Comparison of ENCODE assay signal across 12 mouse cellular contexts in genomic region chr19:46971712-46972111, GRCm38 (mm10). TPM values are rescaled to one million over a fixed set of nuclear protein-coding genes. Genes with fewer than 3 reads are reported as not detected.
DNase-seq lines count a peak whose midpoint lies in the region; ATAC-seq and TF ChIP-seq lines count a peak whose summit lies in the region.
"Had no signal": no experiment of that assay in that cellular context is flagged by ENCODE, and none has a peak within 500 bp of the region (broad histone marks: within the 10 kb centered on the region; RNA-seq: fewer than 3 reads in every experiment).

No protein-coding gene starts in this region.

- no peak for DNase-seq in layer of hippocampus, adult 2 months (ENCODE audit: low spot score in 2 of 2)
- DNase-seq in layer of hippocampus, adult 9-11 months, result no peak
- DNase-seq in liver, embryonic 11.5 days (ENCODE audit: low spot score), result no peak
- DNase-seq in spleen, adult 12 weeks (ENCODE audit: low spot score), result no peak
- no peak for DNase-seq in spleen, postnatal 10 days (ENCODE audit: low spot score in 2 of 2)
- no peak for DNase-seq in embryo, embryonic 9.5 days (ENCODE audit: extremely low spot score)
- DNase-seq: cerebellum, adult 9-10 months; heart, adult 18-20 months had no signal

- peaks cover 28% of the 10 kb centered on the region for H3K4me1 ChIP-seq in forebrain, embryonic 12.5 days
- H3K4me1 ChIP-seq in liver, embryonic 11.5 days (replicated peaks; ENCODE audit: control insufficient read depth, insufficient read depth, low read length), result peaks cover 14% of the 10 kb centered on the region
- peaks cover 18% of the 10 kb centered on the region for H3K4me1 ChIP-seq in neural tube, embryonic 15.5 days

- H3K36me3 ChIP-seq in forebrain, embryonic 12.5 days (replicated peaks), result no peaks in the 10 kb centered on the region
- no peaks in the 10 kb centered on the region for H3K36me3 ChIP-seq in liver, embryonic 11.5 days (ENCODE audit: control insufficient read depth, insufficient read depth, low read length)
- H3K36me3 ChIP-seq in neural tube, embryonic 15.5 days, result no peaks in the 10 kb centered on the region
- H3K36me3 ChIP-seq: limb, embryonic 15.5 days had no signal

- WGBS in forebrain, embryonic 12.5 days, result 60% methylated on average over 9 of the region's 9 CpGs
- 74% methylated on average over 9 of the region's 9 CpGs for WGBS in liver, embryonic 11.5 days
- WGBS in neural tube, embryonic 15.5 days, result 43% methylated on average over 9 of the region's 9 CpGs

- no peaks in the 10 kb centered on the region for H3K27me3 ChIP-seq in forebrain, embryonic 12.5 days
- no peaks in the 10 kb centered on the region for H3K27me3 ChIP-seq in liver, embryonic 11.5 days (replicated peaks; ENCODE audit: control insufficient read depth, insufficient read depth, low read length)
- H3K27me3 ChIP-seq in neural tube, embryonic 15.5 days (replicated peaks), result no peaks in the 10 kb centered on the region
- H3K27me3 ChIP-seq: CH12.LX; limb, embryonic 15.5 days had no signal

- no peak overlapping the region for H3K4me3 ChIP-seq in layer of hippocampus, adult 2 months
- no peak overlapping the region for H3K4me3 ChIP-seq in forebrain, embryonic 12.5 days (replicated peaks)
- H3K4me3 ChIP-seq in liver, embryonic 11.5 days (ENCODE audit: low read depth, low read length), result no peak overlapping the region
- no peak overlapping the region for H3K4me3 ChIP-seq in neural tube, embryonic 15.5 days (replicated peaks)
- H3K4me3 ChIP-seq: limb, embryonic 15.5 days had no signal

- ATAC-seq in forebrain, embryonic 12.5 days (ENCODE audit: low FRiP score), result peak; percentile 52; the same call in 1 of the 2 replicates
- no peak for ATAC-seq in liver, embryonic 11.5 days (replicated peaks; ENCODE audit: low FRiP score)
- 0 out of 2 replicates have a peak, but pooled peaks have one; percentile 39 for ATAC-seq in neural tube, embryonic 15.5 days (ENCODE audit: low FRiP score)

- peak overlapping the region; percentile 96 for H3K27ac ChIP-seq in layer of hippocampus, adult 2 months
- peak overlapping the region; percentile 90 for H3K27ac ChIP-seq in forebrain, embryonic 12.5 days
- H3K27ac ChIP-seq in liver, embryonic 11.5 days (ENCODE audit: low read depth, low read length), result peak overlapping the region; percentile 52; the same call in 1 of the 2 replicates
- H3K27ac ChIP-seq in neural tube, embryonic 15.5 days (replicated peaks), result peak overlapping the region; percentile 73
- H3K27ac ChIP-seq: limb, embryonic 15.5 days had no signal

- H3K9me3 ChIP-seq in forebrain, embryonic 12.5 days, result no peaks in the 10 kb centered on the region
- H3K9me3 ChIP-seq in liver, embryonic 11.5 days (ENCODE audit: control insufficient read depth, low read length), result no peaks in the 10 kb centered on the region
- H3K9me3 ChIP-seq in neural tube, embryonic 15.5 days (replicated peaks), result no peaks in the 10 kb centered on the region
- H3K9me3 ChIP-seq: limb, embryonic 15.5 days had no signal

- 0 out of 2 replicates have a peak overlapping the region, but pooled peaks have one; percentile 8 for H3K4me2 ChIP-seq in forebrain, embryonic 12.5 days
- no peak overlapping the region for H3K4me2 ChIP-seq in liver, embryonic 11.5 days
- H3K4me2 ChIP-seq in neural tube, embryonic 15.5 days, result no peak overlapping the region
- H3K4me2 ChIP-seq: limb, embryonic 15.5 days had no signal

- H3K9ac ChIP-seq in forebrain, embryonic 12.5 days, result 0 out of 2 replicates have a peak overlapping the region, but pooled peaks have one; percentile 25
- no peak overlapping the region for H3K9ac ChIP-seq in liver, embryonic 11.5 days (ENCODE audit: low read depth, low read length)
- no peak overlapping the region for H3K9ac ChIP-seq in neural tube, embryonic 15.5 days (replicated peaks)
- H3K9ac ChIP-seq: limb, embryonic 15.5 days had no signal

- TF ChIP-seq CTCF in layer of hippocampus, adult 2 months (conservative IDR thresholded peaks at IDR 0.05), result no peak

RNA-seq across cellular contexts. Expression of gene Ina, which starts 42.8 kb away (rescaled TPM):
- total RNA-seq in layer of hippocampus, adult 2 months (2021), result 100 to 1,000 TPM; 170 to 180 TPM
- 204 and 215 TPM in 2 replicates for polyA plus RNA-seq in forebrain, embryonic 12.5 days (2016; fragmentation: Nextera tagmentation; extraction: Ambion mirVana)
- polyA plus RNA-seq in liver, embryonic 11.5 days (2014; fragmentation: Nextera tagmentation; extraction: Ambion mirVana), result 0.26 and 0.53 TPM in 2 replicates
- polyA plus RNA-seq in neural tube, embryonic 15.5 days (2015; fragmentation: Nextera tagmentation; extraction: Ambion mirVana), result 385 and 491 TPM in 2 replicates
- total RNA-seq: CH12.LX; heart, adult 18-20 months had no signal

RNA-seq across cellular contexts. Expression of gene Nt5c2, which starts 43.2 kb away (rescaled TPM):
- 10 to 100 TPM; 80.9 to 84.4 TPM for total RNA-seq in layer of hippocampus, adult 2 months (2021)
- polyA plus RNA-seq in forebrain, embryonic 12.5 days (2016; fragmentation: Nextera tagmentation; extraction: Ambion mirVana), result 74.0 and 76.0 TPM in 2 replicates
- 107 and 110 TPM in 2 replicates for polyA plus RNA-seq in liver, embryonic 11.5 days (2014; fragmentation: Nextera tagmentation; extraction: Ambion mirVana)
- 72.1 and 78.5 TPM in 2 replicates for polyA plus RNA-seq in neural tube, embryonic 15.5 days (2015; fragmentation: Nextera tagmentation; extraction: Ambion mirVana)

Comparison
In these comparisons a context has a peak if more than half of its experiments do, and no peak if none do; other contexts are left out.
1. RNA of gene Ina, which starts 42.8 kb away (polyA plus RNA-seq): 385 to 491 TPM in neural tube, embryonic 15.5 days and 204 to 215 TPM in forebrain, embryonic 12.5 days; 0.26 to 0.53 TPM in liver, embryonic 11.5 days; every median in the first group is over 100 times any median in the second.
2. Peak in every context shown above with its lines, with median percentiles within 50 percentile points of each other: H3K27ac ChIP-seq.